Mouse (Mus musculus) liver, adult 2 months (tissue): ENCODE results near the gene Rab26. TPM values are rescaled to one million over a fixed set of nuclear protein-coding genes. Genes with fewer than 3 reads are reported as not detected.

ENCODE experiments used
- DNase-seq: peaks from one replicate; pipeline ENCODE4 v3.0.0-alpha.2; 2011; ENCODE audit warnings: low read depth, low spot score; ENCODE audit errors: extremely low read depth
- H3K27ac ChIP-seq: fragments of 200-500 bp; replicated peaks from 2 replicates; pipeline ENCODE4 v1.5.1; 2012; ENCODE audit warnings: low read depth, mild to moderate bottlenecking, control low read depth, inconsistent platforms, low read length; ENCODE audit not compliant: insufficient read depth
- H3K27me3 ChIP-seq: fragments of 200-500 bp; 2 replicates; pipeline ENCODE4 v1.6.1; 2012; ENCODE audit warnings: mild to moderate bottlenecking, moderate library complexity, low read length, inconsistent platforms; ENCODE audit not compliant: control insufficient read depth, insufficient read depth
- H3K36me3 ChIP-seq: fragments of 200-500 bp; 2 replicates; pipeline ENCODE4 v1.6.1; 2012; ENCODE audit warnings: low read length, inconsistent platforms; ENCODE audit not compliant: control insufficient read depth, insufficient read depth
- H3K4me1 ChIP-seq: fragments of 200-500 bp; 2 replicates; pipeline ENCODE4 v1.6.1; 2011; ENCODE audit warnings: low read length; ENCODE audit not compliant: control insufficient read depth, insufficient read depth
- H3K4me3 ChIP-seq: fragments of 200-500 bp; 2 replicates; pipeline ENCODE4 v1.5.1; 2011; ENCODE audit warnings: low read depth, mild to moderate bottlenecking, control low read depth, low read length, moderate library complexity; ENCODE audit not compliant: insufficient read depth
- H3K79me2 ChIP-seq: fragments of 200-500 bp; 2 replicates; pipeline ENCODE4 v1.6.1; 2012; ENCODE audit warnings: inconsistent platforms, mild to moderate bottlenecking, low read length, moderate library complexity; ENCODE audit not compliant: control insufficient read depth, insufficient read depth
- H3K9ac ChIP-seq: fragments of 200-500 bp; 2 replicates; pipeline ENCODE4 v1.6.1; 2012; ENCODE audit warnings: low read depth, mild to moderate bottlenecking, control low read depth, inconsistent platforms, low read length
- CTCF ChIP-seq: fragments of 200-500 bp; IDR thresholded peaks from 2 replicates; pipeline ENCODE4 v1.5.1; 2011; ENCODE audit warnings: low read depth, low read length, control low read depth
- POLR2A ChIP-seq: fragments of 200-500 bp; IDR thresholded peaks from 2 replicates; pipeline ENCODE4 v1.6.1; 2011; ENCODE audit warnings: low read length, control low read depth; ENCODE audit not compliant: insufficient read depth; ENCODE audit errors: extremely low read depth
- WGBS: fragments of 180-500 bp; shearing (Covaris S2); methylation state at CpG from one replicate; pipeline ENCODE4 v1.1.7; 2018; 5-methylcytosine and 5-hydroxymethylcytosine counted together
- polyA plus RNA-seq: library from polyadenylated mRNA; depleted of rRNA; stranded (reverse); fragments of >200 nt; gene quantifications from 2 replicates; pipeline ENCODE4 v1.2.3, GENCODE M21; 2012
- total RNA-seq: library from RNA; depleted of rRNA; stranded (reverse); fragments of >200 nt; gene quantifications from 2 replicates; pipeline ENCODE4 v1.2.3, GENCODE M21; 2014

Rab26 gene
- total and polyA plus RNA-seq, 2 experiments: 0.37 to 0.40 TPM

DNA sequence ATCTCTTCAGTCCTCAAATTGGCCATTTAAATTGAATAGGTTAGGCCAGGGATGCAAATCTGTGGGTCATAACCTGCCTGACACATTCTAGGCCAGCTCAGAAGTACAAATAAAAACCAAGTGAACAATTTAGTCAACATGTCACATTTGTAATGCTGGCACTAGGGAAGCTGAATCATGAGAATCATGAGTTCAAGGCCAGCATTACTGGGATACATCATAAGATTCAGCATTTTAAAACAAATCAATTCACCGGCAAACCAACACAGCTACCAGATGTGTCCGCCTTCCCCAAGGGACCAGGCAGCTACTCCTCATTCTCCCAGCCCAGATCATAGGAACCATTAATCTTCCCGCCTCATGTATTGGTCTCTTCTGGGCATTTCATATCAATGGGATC is 50.5 kb downstream of the Rab26 start:
- DNase-seq: no peak
- WGBS: 91% methylated on average over 3 of the region's 3 CpGs
- Histone ChIP-seq H3K27me3 (peaks cover 5% of the 10 kb centered on the region), H3K79me2 (no peaks in the 10 kb centered on the region), H3K27ac (no peak overlapping the region), H3K4me1 (no peaks in the 10 kb centered on the region), H3K36me3 (no peaks in the 10 kb centered on the region), H3K9ac (no peak overlapping the region), H3K4me3 (no peak overlapping the region)
- no peak for TF ChIP-seq CTCF
- no peak for TF ChIP-seq POLR2A

DNA sequence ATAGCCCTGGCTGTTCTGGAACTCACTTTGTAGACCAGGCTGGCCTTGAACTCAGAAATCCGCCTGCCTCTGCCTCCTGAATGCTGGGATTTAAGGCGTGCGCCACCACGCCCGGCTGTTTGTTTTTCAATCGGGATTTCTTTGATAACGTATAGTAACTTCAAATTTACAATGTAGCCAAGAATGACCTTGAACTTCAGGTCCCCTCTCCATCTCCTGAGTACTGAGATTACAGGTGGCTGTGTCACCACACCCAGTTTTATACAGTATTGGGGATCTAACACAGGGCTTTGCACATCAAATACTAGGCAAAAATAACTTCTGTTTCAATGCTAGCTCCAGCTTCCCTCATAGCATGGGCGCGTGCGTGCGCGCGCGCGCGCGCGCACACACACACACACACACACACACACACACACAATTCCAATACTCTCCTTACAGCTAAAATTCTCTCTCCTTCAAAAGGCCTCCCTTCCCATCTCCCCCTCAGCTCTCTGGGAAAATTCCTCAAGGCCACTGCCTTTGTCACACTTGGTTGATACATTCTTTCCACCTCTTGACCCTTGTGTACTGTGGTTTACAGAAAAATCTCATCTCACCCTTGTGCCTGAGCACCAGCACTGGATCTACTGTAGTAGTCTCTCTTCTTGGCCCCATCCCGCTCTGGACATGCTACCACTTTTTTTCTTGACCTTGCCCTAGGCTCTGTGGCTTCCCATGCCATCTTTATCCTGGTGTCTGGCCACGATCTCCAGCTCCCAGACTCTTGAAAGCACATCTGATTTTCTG is 52.8 kb downstream of the Rab26 start:
- no peak overlapping the region for H3K27ac ChIP-seq
- H3K4me1 ChIP-seq: peaks cover 6% of the 10 kb centered on the region; the same call in 1 of the 2 replicates
- TF ChIP-seq CTCF (no peak), POLR2A (no peak)
- H3K4me3 ChIP-seq: no peak overlapping the region
- WGBS: 91% methylated on average over 20 of the region's 20 CpGs
- no peaks in the 10 kb centered on the region for H3K27me3 ChIP-seq
- DNase-seq: no peak
- no peaks in the 10 kb centered on the region for H3K36me3 ChIP-seq
- H3K9ac ChIP-seq: no peak overlapping the region
- no peaks in the 10 kb centered on the region for H3K79me2 ChIP-seq

GRCm38 (mm10) chr17:24480201-24480826 is 53.7 kb downstream of the Rab26 start:
- Histone ChIP-seq H3K79me2 (no peaks in the 10 kb centered on the region), H3K36me3 (no peaks in the 10 kb centered on the region; the same call in 1 of the 2 replicates), H3K27ac (no peak overlapping the region), H3K4me3 (no peak overlapping the region), H3K27me3 (no peaks in the 10 kb centered on the region), H3K4me1 (peaks cover 6% of the 10 kb centered on the region; the same call in 1 of the 2 replicates), H3K9ac (no peak overlapping the region)
- TF ChIP-seq POLR2A (no peak), CTCF (0 out of 2 replicates have a peak, but pooled peaks have one; percentile 20)
- DNase-seq: no peak
- 85% methylated on average over 3 of the region's 3 CpGs for WGBS

DNA sequence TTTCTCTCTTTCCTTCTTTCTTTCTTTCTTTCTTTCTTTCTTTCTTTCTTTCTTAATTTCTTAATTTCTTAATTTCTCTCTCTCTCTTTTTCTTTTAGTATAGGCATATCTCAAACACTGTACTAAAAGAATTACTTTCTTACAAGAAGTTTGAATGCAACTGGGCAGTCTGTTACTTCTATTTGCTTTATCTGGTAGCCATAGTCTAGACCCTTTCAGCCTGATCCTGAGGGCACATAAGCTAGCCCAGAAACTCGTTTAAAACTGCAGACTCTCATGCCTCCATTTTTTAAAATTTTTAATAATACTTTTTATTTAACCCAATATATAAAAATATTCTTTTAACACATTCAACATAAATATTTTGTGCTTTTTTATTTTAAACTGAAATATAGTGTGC is 54.6 kb downstream of the Rab26 start:
- no peak for DNase-seq
- Histone ChIP-seq H3K4me1 (peaks cover 6% of the 10 kb centered on the region; the same call in 1 of the 2 replicates), H3K27me3 (no peaks in the 10 kb centered on the region), H3K79me2 (no peaks in the 10 kb centered on the region), H3K27ac (no peak overlapping the region), H3K4me3 (no peak overlapping the region), H3K9ac (no peak overlapping the region), H3K36me3 (no peaks in the 10 kb centered on the region; the same call in 1 of the 2 replicates)
- 45% methylated on average over 1 of the region's 1 CpGs for WGBS
- TF ChIP-seq CTCF (no peak), POLR2A (no peak)

GRCm38 (mm10) chr17:24478663-24479380 is 55.2 kb downstream of the Rab26 start, which contains the start of gene Mlst8:
Gene Mlst8, minus strand, starts transcription at chr17:24479078.
- peak; percentile 83 for DNase-seq
- WGBS: under 1% methylated on average over 48 of the region's 48 CpGs

More at GRCm38 (mm10) chr17:24478663-24479380, 55.2 kb downstream of the Rab26 start, which contains the start of gene Mlst8:
- Histone ChIP-seq H3K4me3 (peak within 1 kb of the TSS; percentile 80), H3K79me2 (no peaks in the 10 kb centered on the region), H3K27me3 (no peaks in the 10 kb centered on the region), H3K27ac (peak within 1 kb of the TSS; percentile 94), H3K36me3 (no peaks in the 10 kb centered on the region; the same call in 1 of the 2 replicates), H3K4me1 (peaks cover 6% of the 10 kb centered on the region; the same call in 1 of the 2 replicates), H3K9ac (peak within 1 kb of the TSS; percentile 92)
- TF ChIP-seq POLR2A: peak; percentile 64
- TF ChIP-seq CTCF: peak; percentile 90
